Mouse (Mus musculus) lung, postnatal 36 days (tissue): ENCODE data around the gene Slc22a8.

Experiments
- DNase-seq: peaks from one replicate; pipeline ENCODE4 v3.0.0; 2022; ENCODE audit warnings: mixed read lengths

Slc22a8 gene

DNA sequence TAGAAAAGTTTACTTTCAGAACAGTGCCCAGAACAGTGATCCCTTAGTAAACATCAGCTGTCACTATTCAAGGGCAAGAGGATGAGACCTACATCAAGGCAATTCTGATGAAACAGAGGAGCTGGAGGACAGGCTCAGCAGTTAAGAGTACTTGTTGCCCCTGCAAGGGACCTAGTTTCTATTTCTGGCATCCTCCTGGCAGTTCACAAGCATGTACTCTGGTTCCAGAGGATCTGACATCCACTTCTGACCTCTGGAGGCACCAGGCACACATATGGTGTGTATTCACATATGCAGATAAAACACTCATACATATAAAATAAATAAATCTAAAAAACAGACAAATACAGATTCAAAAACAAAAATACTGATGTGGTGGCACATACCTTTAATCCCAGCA is 10.9 kb downstream of the Slc22a8 start:
- no peak for DNase-seq

DNA sequence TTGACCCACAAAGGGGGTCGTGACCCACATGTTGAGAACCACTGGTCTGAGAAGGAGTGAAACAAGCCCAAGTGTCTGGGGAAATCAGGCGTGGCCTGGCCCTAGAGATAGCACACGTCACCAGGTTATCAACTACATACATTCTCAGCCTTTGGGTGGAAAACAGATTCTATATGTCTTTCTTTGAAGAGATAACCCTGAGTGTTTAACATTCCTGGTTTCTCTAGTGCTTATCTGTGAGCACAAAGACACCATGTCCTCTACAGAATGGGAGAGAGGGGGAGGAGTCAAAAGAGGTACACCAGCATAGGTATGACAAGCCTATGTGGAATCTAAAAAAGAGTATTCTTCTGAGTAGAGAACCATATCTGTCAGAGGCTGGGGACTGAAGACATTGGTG is 11.9 kb downstream of the Slc22a8 start:
- no peak for DNase-seq

DNA sequence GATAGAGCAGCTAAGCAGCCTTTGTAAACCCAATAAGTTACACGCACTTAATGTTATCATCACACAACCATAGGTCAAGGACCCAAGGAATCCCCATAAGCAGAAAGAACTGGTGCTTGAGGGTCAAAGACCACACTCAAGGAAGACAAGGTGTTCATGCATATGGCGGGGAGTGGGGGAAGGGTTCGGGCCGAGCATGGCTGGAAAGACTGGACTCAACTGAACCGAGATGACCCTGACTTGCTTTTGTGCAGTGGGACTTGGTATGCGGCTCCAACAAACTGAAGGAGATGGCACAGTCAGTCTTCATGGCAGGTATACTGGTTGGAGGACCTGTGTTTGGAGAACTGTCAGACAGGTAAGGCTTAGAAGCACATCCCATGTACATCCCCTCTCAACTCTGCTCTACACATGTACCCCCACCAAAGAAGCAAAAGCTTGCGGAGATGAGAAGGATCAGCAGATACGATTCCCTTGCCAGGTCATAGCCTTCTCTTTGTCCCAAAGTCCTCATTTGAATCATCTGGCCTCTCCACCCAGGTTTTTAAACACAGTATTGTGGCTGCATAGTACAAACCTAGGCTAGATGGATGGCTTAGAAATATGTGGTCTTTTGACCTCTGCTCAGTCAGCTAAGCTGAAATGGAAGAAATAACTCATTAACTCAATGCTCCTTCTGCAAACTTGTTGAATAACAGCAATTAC is 13.6 kb downstream of the Slc22a8 start:
- DNase-seq, result no peak

DNA sequence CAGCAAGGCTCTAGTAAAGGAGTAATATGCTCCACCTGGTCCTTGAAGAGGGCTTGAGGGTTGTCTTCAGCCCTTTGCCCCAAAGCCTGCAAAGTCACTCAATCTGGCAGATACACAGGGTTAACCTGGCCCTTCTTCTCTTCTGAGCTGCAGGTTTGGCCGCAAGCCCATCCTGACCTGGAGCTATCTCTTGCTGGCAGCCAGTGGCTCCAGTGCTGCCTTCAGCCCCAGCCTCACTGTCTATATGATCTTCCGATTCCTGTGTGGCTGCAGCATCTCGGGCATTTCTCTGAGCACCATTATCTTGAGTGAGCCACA is 14.1 kb downstream of the Slc22a8 start:
- no peak for DNase-seq

DNA sequence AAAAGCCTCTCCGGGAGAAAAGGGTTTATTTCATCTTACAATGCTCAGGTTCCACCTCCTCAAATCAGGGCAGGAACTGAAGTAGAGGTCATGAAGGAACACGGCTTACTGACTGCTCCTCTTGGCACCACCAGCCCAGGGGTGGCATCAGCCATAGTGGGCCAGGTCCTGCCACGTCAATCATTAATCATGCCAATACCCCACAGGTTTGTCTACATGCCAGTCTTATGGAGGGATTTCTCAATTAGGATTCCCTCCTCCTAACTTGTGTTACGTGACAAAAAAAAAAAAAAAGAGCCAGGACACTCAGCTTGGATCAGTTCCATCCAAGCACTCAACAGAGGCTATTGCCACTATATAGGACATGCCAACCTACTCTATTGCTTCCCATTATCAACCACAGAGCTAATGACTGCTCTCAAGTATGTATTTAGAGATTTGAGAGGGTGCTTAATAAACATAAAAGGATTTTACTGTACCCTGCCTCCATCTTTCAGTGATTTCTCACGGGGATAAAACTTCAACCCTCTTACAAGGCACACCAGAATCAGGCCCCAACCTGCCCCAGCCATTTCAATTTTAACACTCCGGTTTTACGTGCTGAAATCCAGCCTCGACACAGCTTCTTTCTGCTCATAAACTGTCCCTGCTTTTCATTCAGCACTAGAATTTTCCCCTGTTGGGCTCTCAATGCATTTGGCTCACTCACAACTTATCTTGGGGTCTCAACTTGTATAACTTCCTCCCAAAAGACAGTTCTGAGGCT is 20.5 kb downstream of the Slc22a8 start:
- peak; percentile 29 for DNase-seq

DNA sequence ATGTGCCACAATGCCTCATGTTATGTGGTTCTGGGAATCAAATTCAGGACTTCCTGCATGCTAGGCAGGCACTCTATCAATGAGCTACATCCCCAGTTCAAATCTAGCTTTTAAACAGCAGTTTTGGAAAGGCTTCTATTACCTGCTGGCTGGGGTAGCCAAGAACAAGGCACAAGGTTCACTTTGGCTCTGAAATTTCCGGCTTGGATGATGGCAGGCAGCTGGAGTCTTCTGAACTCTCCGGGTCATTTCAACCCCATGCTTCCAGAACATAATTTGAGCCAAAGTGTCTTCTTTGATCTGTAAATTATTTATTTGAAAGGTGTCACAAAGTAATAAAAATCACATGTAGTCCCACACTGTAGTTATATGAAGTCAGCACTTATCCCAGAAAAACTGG is 22.1 kb downstream of the Slc22a8 start:
- no peak for DNase-seq

DNA sequence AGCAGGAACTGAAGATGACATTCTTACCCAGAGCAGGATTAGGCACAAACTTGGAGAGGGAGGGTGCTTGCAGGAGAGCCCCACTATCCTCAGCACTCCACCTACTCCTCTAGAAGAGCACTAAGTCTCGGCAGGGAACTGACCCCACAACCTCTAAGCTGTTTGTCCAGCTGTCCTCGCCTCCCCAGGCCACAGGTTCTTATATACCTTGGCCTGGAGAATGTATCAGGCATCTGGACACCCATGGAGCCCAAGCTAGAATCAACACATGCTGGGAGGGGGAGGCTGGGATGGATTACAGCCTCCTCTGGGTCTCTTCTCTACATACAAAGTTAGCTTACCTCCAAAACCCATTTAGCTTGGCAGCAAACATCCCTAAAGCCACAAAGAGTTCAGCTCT is 23.3 kb downstream of the Slc22a8 start:
- DNase-seq, result no peak

DNA sequence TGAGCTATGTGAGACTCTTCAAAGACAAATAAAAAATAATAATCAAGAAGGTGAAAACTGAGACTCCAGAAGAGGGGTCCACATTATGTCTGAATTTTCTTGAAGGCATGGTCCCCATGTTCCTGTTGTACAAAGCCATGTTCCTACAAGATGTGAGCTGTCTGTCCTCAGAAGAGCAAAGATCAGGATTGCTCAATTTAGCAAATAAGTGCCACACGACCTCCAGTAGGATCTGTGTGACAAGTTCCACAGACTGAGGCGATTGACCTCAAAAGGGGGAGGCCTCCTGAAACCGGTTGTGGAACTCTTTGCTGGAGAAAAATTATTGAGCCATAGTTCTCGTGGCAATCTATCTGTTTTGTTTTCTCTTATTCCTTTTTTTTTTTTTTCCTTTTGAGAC is 25.3 kb downstream of the Slc22a8 start:
- DNase-seq, result no peak

DNA sequence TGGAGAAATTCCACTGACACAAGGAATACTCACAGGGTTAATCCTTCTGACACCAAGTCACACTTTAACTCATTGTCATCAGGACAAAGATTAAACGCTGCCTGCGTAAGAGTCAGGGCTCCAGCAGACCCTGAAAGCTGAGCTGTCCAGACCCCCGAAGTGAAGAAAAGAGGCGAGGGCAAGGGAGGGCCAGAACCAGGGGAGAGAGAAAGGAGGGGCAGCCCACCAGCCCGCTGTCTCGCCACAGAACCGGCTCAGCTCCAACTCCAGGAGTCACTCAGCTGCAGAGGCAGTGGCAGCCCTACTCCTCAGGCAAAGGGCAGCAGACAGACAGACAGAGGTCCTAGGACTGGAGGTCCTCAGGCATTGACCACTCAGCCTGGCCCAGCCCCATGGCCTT is 26.9 kb downstream of the Slc22a8 start, which contains the start of gene Slc22a6:
Slc22a6 (plus strand) TSS at position 136 of the 400 bp plus-strand sequence.
- no peak for DNase-seq

DNA sequence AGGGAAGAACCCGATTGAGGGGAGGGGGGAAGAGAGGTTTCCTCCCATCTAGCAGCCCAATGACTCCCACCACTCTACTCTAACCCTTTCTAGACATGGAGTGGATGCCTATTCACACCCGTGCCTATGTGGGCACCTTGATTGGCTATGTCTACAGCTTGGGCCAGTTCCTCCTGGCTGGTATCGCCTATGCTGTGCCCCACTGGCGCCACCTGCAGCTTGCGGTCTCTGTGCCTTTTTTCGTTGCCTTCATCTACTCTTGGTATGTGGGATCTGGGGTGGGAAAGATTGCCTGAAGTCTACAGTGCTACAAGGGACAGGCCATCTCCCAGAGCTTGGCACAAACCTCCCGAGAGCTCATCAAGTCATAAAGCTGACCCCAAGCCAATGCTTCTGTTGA is 30.0 kb downstream of the Slc22a8 start:
- no peak for DNase-seq

DNA sequence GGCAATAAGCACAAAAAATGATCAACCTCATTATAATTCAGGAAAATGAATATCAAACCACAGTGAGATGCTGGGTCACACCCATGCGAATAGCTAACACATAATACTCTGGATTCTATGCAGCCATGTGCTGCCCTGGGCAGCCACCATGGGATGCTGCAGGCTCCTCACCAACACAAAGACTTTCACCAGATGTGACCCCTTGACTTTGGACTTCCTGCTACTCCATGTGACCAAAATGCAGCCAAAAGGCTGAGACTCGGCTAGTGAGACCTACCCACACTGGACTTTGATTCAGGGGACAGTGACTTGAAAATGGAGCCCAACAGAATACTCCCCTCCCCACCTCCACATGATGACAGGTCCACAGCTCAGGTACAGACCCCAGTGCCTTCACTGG is 39.2 kb downstream of the Slc22a8 start:
- DNase-seq, result no peak

DNA sequence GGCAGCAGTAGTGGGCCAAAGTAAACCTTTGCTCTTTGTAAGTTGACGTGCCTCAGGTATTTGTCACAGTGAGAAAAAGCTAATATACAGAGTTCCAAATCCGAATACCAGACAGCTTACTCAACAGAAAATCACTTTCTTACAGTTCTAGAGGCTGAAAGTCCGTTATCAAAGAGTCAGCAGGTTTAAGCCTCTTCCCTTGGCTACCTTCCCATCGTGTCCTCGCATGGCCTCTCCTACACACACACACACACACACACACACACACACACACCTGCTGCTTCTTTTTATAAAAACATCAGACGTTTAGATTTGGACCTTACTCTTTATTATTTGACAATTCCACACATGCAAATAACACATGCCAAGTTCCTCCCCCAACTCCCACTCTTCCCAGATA is 39.8 kb downstream of the Slc22a8 start:
- DNase-seq, result no peak

DNA sequence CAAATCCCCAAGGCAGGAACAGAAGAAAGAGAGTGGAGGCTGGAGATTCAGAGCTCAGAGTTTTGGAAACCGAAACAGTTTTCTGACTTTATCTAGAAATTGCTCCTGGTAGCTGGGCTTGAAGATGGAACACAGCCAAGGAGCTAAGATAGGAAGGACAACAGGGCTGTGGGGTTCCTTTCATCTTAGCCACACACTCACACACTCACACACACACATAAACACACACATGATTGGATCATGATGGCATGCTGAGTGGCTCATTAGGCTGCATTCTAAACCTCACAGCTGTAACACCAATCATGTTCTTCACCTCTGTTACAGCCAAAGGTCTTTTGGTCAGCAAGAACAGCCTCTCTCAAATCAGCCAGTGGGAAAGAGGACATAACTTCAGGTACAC is 41.0 kb downstream of the Slc22a8 start:
- no peak for DNase-seq

DNA sequence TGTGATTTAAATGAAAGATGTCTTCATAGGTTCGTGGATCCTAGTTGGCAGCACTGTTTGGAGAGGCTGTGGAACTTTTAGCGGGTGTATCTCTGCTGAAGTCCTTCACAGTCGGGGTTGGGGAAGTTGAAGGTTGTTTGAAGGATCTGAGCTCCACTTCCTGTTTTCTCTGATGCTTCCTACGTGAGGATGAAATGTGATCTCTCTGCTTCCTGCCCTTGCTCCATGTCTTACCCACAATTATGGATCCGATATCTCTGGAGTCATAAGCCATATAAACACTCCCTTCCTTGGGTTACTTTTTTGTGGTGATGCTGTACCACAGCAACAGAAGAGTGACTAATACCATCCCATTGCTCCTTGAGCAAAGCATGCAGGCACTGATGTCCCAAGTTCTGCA is 51.0 kb downstream of the Slc22a8 start:
- peak; percentile 12 for DNase-seq

DNA sequence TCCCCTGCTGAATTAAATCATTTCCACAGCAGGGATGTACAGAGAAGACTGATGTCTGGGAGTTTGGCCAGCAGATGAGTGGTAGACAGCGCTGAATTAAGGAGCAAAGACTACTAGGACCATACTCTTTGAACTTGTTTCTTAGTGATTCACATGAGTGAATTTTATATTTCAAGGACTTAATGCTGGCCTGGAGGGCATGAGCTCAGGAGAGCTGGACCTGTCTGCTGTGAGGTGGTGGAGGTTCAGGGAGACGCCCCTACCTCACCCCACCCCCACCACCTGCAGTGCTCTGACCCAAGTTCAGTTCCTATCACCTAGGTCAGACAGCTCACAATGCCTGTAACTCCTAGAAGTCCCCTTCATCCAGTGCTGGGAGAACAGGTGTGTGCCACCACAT is 55.3 kb downstream of the Slc22a8 start:
- DNase-seq, result no peak

DNA sequence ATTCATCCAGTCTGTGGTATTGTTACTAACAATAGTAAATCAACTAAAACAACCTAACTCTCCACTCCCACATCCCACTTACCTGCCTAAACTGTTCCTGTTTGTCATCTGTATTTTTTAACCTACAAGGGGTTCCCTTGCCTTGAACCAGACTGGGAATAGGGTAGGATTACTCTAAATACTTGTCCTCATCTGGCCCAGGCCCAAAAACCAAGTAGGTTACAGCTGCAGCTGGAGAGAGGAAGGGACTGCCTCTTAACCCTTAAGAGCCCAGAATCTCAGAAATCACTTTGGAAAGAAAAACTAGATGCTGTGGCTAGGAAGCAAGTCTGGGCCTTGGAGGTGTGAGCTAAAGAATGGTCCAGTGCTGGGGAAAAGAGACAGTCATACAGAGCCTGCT is 64.8 kb downstream of the Slc22a8 start:
- DNase-seq, result no peak

DNA sequence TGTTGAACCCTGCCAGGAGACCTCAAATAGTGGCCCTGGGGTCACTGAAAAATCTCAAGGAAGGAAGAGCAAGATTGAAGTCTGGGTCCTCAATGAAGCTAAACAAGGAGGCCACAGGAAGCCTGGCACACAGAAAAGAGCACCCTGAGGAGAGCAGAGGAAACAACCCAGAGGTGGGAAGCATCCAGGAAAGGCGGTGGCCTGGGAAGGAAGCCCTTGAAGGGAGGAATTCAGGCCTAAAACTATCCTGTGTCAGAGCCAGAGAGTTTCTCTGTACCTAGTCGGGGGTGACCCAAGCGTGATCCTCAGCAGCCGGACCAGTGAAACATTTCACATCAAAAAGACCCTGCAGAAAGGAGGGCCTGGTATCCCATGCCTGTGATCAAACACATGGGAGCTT is 65.3 kb downstream of the Slc22a8 start:
- no peak for DNase-seq
